Mouse (Mus musculus): ENCODE results near the gene Gm8764. TPM values are rescaled to one million over a fixed set of nuclear protein-coding genes. Genes with fewer than 3 reads are reported as not detected.
"Not testable (repeated sequence)": the region's sequence is repeated elsewhere in the genome, so short reads cannot be mapped to it uniquely, and the experiment has no call there.

Gm8764 gene
- polyA plus RNA-seq (2014; fragmentation: Nextera tagmentation; extraction: Ambion mirVana) = not detected in 2 replicates

DNA sequence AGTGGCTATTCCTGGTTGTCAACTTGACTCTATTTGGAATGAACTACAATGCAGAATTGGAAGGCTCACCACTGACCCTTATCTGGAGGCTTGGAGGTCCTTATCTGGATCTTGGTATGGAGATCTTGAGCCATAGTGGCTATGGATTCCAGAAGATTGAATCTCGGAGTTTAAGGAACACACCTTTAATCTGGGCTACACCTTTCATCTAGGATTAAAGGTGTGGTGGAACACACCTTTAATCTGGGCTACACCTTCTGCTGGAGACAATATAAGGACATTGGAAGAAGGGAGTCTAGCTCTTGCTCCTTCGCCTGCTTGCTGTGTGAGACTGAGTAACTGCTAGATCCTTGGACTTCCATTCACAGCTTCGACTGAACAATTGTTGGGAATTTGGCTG is at the start of gene Gm8764:
Gene Gm8764, plus strand, starts transcription at position 301 of the 400 bp plus-strand sequence.
- not testable (repeated sequence) for H3K9ac ChIP-seq (ENCODE audit: low read depth, low read length); H3K4me2 ChIP-seq (replicated peaks; ENCODE audit: low read depth, low read length); H3K9me3 ChIP-seq (ENCODE audit: control insufficient read depth, low read length); H3K4me1 ChIP-seq (replicated peaks; ENCODE audit: control insufficient read depth, insufficient read depth, low read length); DNase-seq (ENCODE audit: low spot score); H3K27me3 ChIP-seq (ENCODE audit: control insufficient read depth, insufficient read depth, low read length); ATAC-seq (ENCODE audit: low FRiP score); H3K36me3 ChIP-seq (ENCODE audit: control insufficient read depth, insufficient read depth, low read length); H3K27ac ChIP-seq (ENCODE audit: low read depth, low read length); H3K4me3 ChIP-seq (ENCODE audit: low read depth, low read length)
- no CpG with 5 or more reads among the region's 3 CpGs for WGBS

DNA sequence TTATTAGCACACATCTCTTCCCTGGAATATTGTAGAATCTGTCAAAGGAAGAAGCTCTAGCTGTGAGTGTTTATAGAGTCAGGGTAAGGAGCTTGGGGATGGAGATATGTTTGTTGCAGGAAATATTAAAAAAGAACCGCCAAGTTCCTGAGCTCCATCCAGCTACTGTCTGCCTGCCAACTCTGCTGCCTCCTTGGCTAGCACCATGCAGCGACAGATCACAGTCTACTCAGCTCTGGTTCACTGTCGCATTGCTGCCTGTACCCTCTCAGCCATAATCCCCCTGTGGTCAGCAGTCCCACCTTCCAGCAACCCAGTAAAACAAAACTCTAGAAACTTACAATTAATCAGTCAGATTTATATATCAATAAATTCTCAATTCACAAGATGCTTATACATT is 49.8 kb upstream of the Gm8764 start:
- ATAC-seq (ENCODE audit: low FRiP score) (no peak), DNase-seq (ENCODE audit: low spot score) (no peak)
- Histone ChIP-seq H3K9ac (ENCODE audit: low read depth, low read length) (no peak overlapping the region), H3K4me1 (replicated peaks; ENCODE audit: control insufficient read depth, insufficient read depth, low read length) (no peaks in the 10 kb centered on the region), H3K4me3 (ENCODE audit: low read depth, low read length) (no peak overlapping the region), H3K4me2 (replicated peaks; ENCODE audit: low read depth, low read length) (no peak overlapping the region), H3K27me3 (ENCODE audit: control insufficient read depth, insufficient read depth, low read length) (no peaks in the 10 kb centered on the region), H3K36me3 (ENCODE audit: control insufficient read depth, insufficient read depth, low read length) (no peaks in the 10 kb centered on the region), H3K27ac (ENCODE audit: low read depth, low read length) (no peak overlapping the region), H3K9me3 (ENCODE audit: control insufficient read depth, low read length) (no peaks in the 10 kb centered on the region)
- 92% methylated on average over 3 of the region's 3 CpGs for WGBS

DNA sequence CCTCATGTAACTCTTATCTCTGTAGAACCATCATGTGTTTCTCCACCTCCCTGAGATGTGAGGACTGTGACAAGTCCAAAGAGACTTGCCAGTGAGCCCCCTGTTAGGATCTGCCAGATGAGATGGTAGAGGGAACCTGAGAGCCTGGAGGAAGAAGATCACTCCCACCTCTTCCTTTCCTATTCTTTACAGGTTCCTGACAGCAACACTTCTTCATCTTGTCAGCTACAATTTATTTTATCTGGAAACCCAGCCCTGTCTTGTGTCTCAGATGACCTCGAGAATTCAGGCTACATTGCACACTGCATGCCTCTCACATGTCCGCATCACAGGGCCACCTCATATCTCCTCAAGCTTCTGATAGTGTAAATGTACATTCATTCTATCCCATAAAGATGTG is 41.5 kb upstream of the Gm8764 start:
- no peak for ATAC-seq (ENCODE audit: low FRiP score)
- H3K4me3 ChIP-seq (ENCODE audit: low read depth, low read length) = no peak overlapping the region
- H3K27me3 ChIP-seq (ENCODE audit: control insufficient read depth, insufficient read depth, low read length) = no peaks in the 10 kb centered on the region
- H3K36me3 ChIP-seq (ENCODE audit: control insufficient read depth, insufficient read depth, low read length) = no peaks in the 10 kb centered on the region
- no peak for DNase-seq (ENCODE audit: low spot score)
- H3K27ac ChIP-seq (ENCODE audit: low read depth, low read length) = no peak overlapping the region
- H3K4me2 ChIP-seq (replicated peaks; ENCODE audit: low read depth, low read length) = no peak overlapping the region
- H3K4me1 ChIP-seq (replicated peaks; ENCODE audit: control insufficient read depth, insufficient read depth, low read length) = no peaks in the 10 kb centered on the region
- no peak overlapping the region for H3K9ac ChIP-seq (ENCODE audit: low read depth, low read length)
- H3K9me3 ChIP-seq (ENCODE audit: control insufficient read depth, low read length) = no peaks in the 10 kb centered on the region
- 76% methylated on average over 2 of the region's 2 CpGs for WGBS

DNA sequence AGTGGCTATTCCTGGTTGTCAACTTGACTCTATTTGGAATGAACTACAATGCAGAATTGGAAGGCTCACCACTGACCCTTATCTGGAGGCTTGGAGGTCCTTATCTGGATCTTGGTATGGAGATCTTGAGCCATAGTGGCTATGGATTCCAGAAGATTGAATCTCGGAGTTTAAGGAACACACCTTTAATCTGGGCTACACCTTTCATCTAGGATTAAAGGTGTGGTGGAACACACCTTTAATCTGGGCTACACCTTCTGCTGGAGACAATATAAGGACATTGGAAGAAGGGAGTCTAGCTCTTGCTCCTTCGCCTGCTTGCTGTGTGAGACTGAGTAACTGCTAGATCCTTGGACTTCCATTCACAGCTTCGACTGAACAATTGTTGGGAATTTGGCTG is 17.1 kb upstream of the Gm8764 start, which contains the start of gene Gm21293:
Gene Gm21293, plus strand, starts transcription at position 301 of the 400 bp plus-strand sequence.
- WGBS = no CpG with 5 or more reads among the region's 3 CpGs
- DNase-seq (ENCODE audit: low spot score) = not testable (repeated sequence)

DNA sequence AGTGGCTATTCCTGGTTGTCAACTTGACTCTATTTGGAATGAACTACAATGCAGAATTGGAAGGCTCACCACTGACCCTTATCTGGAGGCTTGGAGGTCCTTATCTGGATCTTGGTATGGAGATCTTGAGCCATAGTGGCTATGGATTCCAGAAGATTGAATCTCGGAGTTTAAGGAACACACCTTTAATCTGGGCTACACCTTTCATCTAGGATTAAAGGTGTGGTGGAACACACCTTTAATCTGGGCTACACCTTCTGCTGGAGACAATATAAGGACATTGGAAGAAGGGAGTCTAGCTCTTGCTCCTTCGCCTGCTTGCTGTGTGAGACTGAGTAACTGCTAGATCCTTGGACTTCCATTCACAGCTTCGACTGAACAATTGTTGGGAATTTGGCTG is 8.6 kb upstream of the Gm8764 start, which contains the start of gene Gm6763:
Gene Gm6763, plus strand, starts transcription at position 301 of the 400 bp plus-strand sequence.
- H3K4me2 ChIP-seq (replicated peaks; ENCODE audit: low read depth, low read length); H3K36me3 ChIP-seq (ENCODE audit: control insufficient read depth, insufficient read depth, low read length); H3K9ac ChIP-seq (ENCODE audit: low read depth, low read length); H3K4me1 ChIP-seq (replicated peaks; ENCODE audit: control insufficient read depth, insufficient read depth, low read length); DNase-seq (ENCODE audit: low spot score); H3K4me3 ChIP-seq (ENCODE audit: low read depth, low read length); ATAC-seq (ENCODE audit: low FRiP score); H3K9me3 ChIP-seq (ENCODE audit: control insufficient read depth, low read length); H3K27ac ChIP-seq (ENCODE audit: low read depth, low read length); H3K27me3 ChIP-seq (ENCODE audit: control insufficient read depth, insufficient read depth, low read length): not testable (repeated sequence)
- WGBS = no CpG with 5 or more reads among the region's 3 CpGs

More for the DNA sequence above, 17.1 kb upstream of the Gm8764 start, which contains the start of gene Gm21293:
- not testable (repeated sequence) for H3K9me3 ChIP-seq (ENCODE audit: control insufficient read depth, low read length); H3K4me1 ChIP-seq (replicated peaks; ENCODE audit: control insufficient read depth, insufficient read depth, low read length); H3K4me2 ChIP-seq (replicated peaks; ENCODE audit: low read depth, low read length); H3K4me3 ChIP-seq (ENCODE audit: low read depth, low read length); H3K36me3 ChIP-seq (ENCODE audit: control insufficient read depth, insufficient read depth, low read length); H3K27ac ChIP-seq (ENCODE audit: low read depth, low read length); ATAC-seq (ENCODE audit: low FRiP score); H3K27me3 ChIP-seq (ENCODE audit: control insufficient read depth, insufficient read depth, low read length); H3K9ac ChIP-seq (ENCODE audit: low read depth, low read length)

DNA sequence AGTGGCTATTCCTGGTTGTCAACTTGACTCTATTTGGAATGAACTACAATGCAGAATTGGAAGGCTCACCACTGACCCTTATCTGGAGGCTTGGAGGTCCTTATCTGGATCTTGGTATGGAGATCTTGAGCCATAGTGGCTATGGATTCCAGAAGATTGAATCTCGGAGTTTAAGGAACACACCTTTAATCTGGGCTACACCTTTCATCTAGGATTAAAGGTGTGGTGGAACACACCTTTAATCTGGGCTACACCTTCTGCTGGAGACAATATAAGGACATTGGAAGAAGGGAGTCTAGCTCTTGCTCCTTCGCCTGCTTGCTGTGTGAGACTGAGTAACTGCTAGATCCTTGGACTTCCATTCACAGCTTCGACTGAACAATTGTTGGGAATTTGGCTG is 8.4 kb downstream of the Gm8764 start, which contains the start of gene Gm21304:
Gene Gm21304, plus strand, starts transcription at position 301 of the 400 bp plus-strand sequence.
- no CpG with 5 or more reads among the region's 3 CpGs for WGBS
- ATAC-seq (ENCODE audit: low FRiP score); H3K9me3 ChIP-seq (ENCODE audit: control insufficient read depth, low read length); H3K36me3 ChIP-seq (ENCODE audit: control insufficient read depth, insufficient read depth, low read length); H3K9ac ChIP-seq (ENCODE audit: low read depth, low read length); H3K27ac ChIP-seq (ENCODE audit: low read depth, low read length); H3K4me1 ChIP-seq (replicated peaks; ENCODE audit: control insufficient read depth, insufficient read depth, low read length); H3K4me3 ChIP-seq (ENCODE audit: low read depth, low read length); DNase-seq (ENCODE audit: low spot score); H3K27me3 ChIP-seq (ENCODE audit: control insufficient read depth, insufficient read depth, low read length); H3K4me2 ChIP-seq (replicated peaks; ENCODE audit: low read depth, low read length): not testable (repeated sequence)

DNA sequence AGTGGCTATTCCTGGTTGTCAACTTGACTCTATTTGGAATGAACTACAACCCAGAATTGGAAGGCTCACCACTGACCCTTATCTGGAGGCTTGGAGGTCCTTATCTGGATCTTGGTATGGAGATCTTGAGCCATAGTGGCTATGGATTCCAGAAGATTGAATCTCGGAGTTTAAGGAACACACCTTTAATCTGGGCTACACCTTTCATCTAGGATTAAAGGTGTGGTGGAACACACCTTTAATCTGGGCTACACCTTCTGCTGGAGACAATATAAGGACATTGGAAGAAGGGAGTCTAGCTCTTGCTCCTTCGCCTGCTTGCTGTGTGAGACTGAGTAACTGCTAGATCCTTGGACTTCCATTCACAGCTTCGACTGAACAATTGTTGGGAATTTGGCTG is 16.9 kb downstream of the Gm8764 start, which contains the start of gene Gm21312:
Gene Gm21312, plus strand, starts transcription at position 301 of the 400 bp plus-strand sequence.
- H3K4me2 ChIP-seq (replicated peaks; ENCODE audit: low read depth, low read length); H3K4me3 ChIP-seq (ENCODE audit: low read depth, low read length); H3K36me3 ChIP-seq (ENCODE audit: control insufficient read depth, insufficient read depth, low read length); H3K9ac ChIP-seq (ENCODE audit: low read depth, low read length); H3K27me3 ChIP-seq (ENCODE audit: control insufficient read depth, insufficient read depth, low read length); H3K9me3 ChIP-seq (ENCODE audit: control insufficient read depth, low read length); H3K27ac ChIP-seq (ENCODE audit: low read depth, low read length); DNase-seq (ENCODE audit: low spot score); H3K4me1 ChIP-seq (replicated peaks; ENCODE audit: control insufficient read depth, insufficient read depth, low read length); ATAC-seq (ENCODE audit: low FRiP score): not testable (repeated sequence)
- WGBS = no CpG with 5 or more reads among the region's 3 CpGs

DNA sequence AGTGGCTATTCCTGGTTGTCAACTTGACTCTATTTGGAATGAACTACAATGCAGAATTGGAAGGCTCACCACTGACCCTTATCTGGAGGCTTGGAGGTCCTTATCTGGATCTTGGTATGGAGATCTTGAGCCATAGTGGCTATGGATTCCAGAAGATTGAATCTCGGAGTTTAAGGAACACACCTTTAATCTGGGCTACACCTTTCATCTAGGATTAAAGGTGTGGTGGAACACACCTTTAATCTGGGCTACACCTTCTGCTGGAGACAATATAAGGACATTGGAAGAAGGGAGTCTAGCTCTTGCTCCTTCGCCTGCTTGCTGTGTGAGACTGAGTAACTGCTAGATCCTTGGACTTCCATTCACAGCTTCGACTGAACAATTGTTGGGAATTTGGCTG is 25.4 kb downstream of the Gm8764 start, which contains the start of gene Gm20765:
Gene Gm20765, plus strand, starts transcription at position 301 of the 400 bp plus-strand sequence.
- ATAC-seq (ENCODE audit: low FRiP score); H3K9me3 ChIP-seq (ENCODE audit: control insufficient read depth, low read length); H3K4me1 ChIP-seq (replicated peaks; ENCODE audit: control insufficient read depth, insufficient read depth, low read length); DNase-seq (ENCODE audit: low spot score); H3K36me3 ChIP-seq (ENCODE audit: control insufficient read depth, insufficient read depth, low read length); H3K27ac ChIP-seq (ENCODE audit: low read depth, low read length); H3K4me2 ChIP-seq (replicated peaks; ENCODE audit: low read depth, low read length); H3K27me3 ChIP-seq (ENCODE audit: control insufficient read depth, insufficient read depth, low read length); H3K9ac ChIP-seq (ENCODE audit: low read depth, low read length); H3K4me3 ChIP-seq (ENCODE audit: low read depth, low read length): not testable (repeated sequence)
- no CpG with 5 or more reads among the region's 3 CpGs for WGBS

DNA sequence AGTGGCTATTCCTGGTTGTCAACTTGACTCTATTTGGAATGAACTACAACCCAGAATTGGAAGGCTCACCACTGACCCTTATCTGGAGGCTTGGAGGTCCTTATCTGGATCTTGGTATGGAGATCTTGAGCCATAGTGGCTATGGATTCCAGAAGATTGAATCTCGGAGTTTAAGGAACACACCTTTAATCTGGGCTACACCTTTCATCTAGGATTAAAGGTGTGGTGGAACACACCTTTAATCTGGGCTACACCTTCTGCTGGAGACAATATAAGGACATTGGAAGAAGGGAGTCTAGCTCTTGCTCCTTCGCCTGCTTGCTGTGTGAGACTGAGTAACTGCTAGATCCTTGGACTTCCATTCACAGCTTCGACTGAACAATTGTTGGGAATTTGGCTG is 33.9 kb downstream of the Gm8764 start, which contains the start of gene Gm4340:
Gene Gm4340, plus strand, starts transcription at position 301 of the 400 bp plus-strand sequence.
- H3K4me1 ChIP-seq (replicated peaks; ENCODE audit: control insufficient read depth, insufficient read depth, low read length); H3K27me3 ChIP-seq (ENCODE audit: control insufficient read depth, insufficient read depth, low read length); H3K9ac ChIP-seq (ENCODE audit: low read depth, low read length); ATAC-seq (ENCODE audit: low FRiP score); H3K4me3 ChIP-seq (ENCODE audit: low read depth, low read length); H3K27ac ChIP-seq (ENCODE audit: low read depth, low read length); DNase-seq (ENCODE audit: low spot score); H3K4me2 ChIP-seq (replicated peaks; ENCODE audit: low read depth, low read length); H3K36me3 ChIP-seq (ENCODE audit: control insufficient read depth, insufficient read depth, low read length); H3K9me3 ChIP-seq (ENCODE audit: control insufficient read depth, low read length): not testable (repeated sequence)
- no CpG with 5 or more reads among the region's 3 CpGs for WGBS

Measured in hindbrain, embryonic 11.5 days (tissue).